Mouse (Mus musculus) neural tube, embryonic 11.5 days (tissue): ENCODE measurements around the gene Snx8. TPM values are rescaled to one million over a fixed set of nuclear protein-coding genes. Genes with fewer than 3 reads are reported as not detected.

ENCODE experiments used
- ATAC-seq: fragments of 200-750 bp; cut with Nextera tagmentation; 2 replicates; pipeline ENCODE4 v1.8.0; 2017; ENCODE audit warnings: moderate number of reproducible peaks, mild to moderate bottlenecking, moderate TSS enrichment, moderate library complexity; ENCODE audit not compliant: insufficient read depth, low FRiP score, low TSS enrichment
- DNase-seq: peaks from one replicate; pipeline ENCODE4 v3.0.0-alpha.2; 2015; ENCODE audit warnings: low spot score
- H3K27ac ChIP-seq: fragments of 300-500 bp; sonication (generic); 2 replicates; pipeline ENCODE4 v1.5.1; 2014; ENCODE audit warnings: low read depth, mild to moderate bottlenecking, low read length
- H3K27me3 ChIP-seq: fragments of 300-500 bp; sonication (generic); 2 replicates; pipeline ENCODE4 v1.6.1; 2014; ENCODE audit warnings: mild to moderate bottlenecking, low read length, mixed read lengths; ENCODE audit not compliant: control insufficient read depth, insufficient read depth
- H3K36me3 ChIP-seq: fragments of 300-500 bp; sonication (generic); 2 replicates; pipeline ENCODE4 v1.6.1; 2014; ENCODE audit warnings: mild to moderate bottlenecking, low read length, moderate library complexity, mixed read lengths; ENCODE audit not compliant: control insufficient read depth, insufficient read depth
- H3K4me1 ChIP-seq: fragments of 300-500 bp; sonication (generic); 2 replicates; pipeline ENCODE4 v1.6.1; 2014; ENCODE audit warnings: low read length, mixed read lengths; ENCODE audit not compliant: control insufficient read depth, insufficient read depth
- H3K4me2 ChIP-seq: fragments of 300-500 bp; sonication (generic); 2 replicates; pipeline ENCODE4 v1.6.1; 2014; ENCODE audit warnings: low read depth, mild to moderate bottlenecking, moderate library complexity
- H3K4me3 ChIP-seq: fragments of 300-500 bp; sonication (generic); 2 replicates; pipeline ENCODE4 v1.5.1; 2014; ENCODE audit warnings: low read depth, low read length
- H3K9ac ChIP-seq: fragments of 300-500 bp; sonication (generic); 2 replicates; pipeline ENCODE4 v1.6.1; 2014; ENCODE audit warnings: mild to moderate bottlenecking, low read length
- H3K9me3 ChIP-seq: fragments of 300-500 bp; sonication (generic); 2 replicates; pipeline ENCODE4 v1.6.1; 2016; ENCODE audit warnings: low read length; ENCODE audit not compliant: control insufficient read depth
- WGBS: fragments of 180-500 bp; shearing (Covaris S2); extraction: QIAGEN DNeasy Blood & Tissue Kit; methylation state at CpG from one replicate; pipeline ENCODE4 v1.1.7; 2014; 5-methylcytosine and 5-hydroxymethylcytosine counted together
- microRNA-seq: library from miRNA; unstranded; fragments of <30 nt; microRNA quantifications from one replicate; pipeline ENCODE4, GENCODE M21; 2016
- polyA plus RNA-seq: library from polyadenylated mRNA; unstranded; fragments of >200 nt; fragmentation: Nextera tagmentation; extraction: Ambion mirVana; gene quantifications from 2 replicates; pipeline ENCODE4 v1.2.1, GENCODE M21; 2014

Snx8 gene
- polyA plus RNA-seq, 1 experiment from 2014 or later, result 8.4 TPM

- Histone ChIP-seq H3K4me2 (peak within 1 kb of the TSS; percentile 69), H3K27ac (peak within 1 kb of the TSS; percentile 72), H3K4me3 (peak within 1 kb of the TSS; percentile 95), H3K4me1 (peaks cover 3% of the 10 kb centered on the region; the same call in 1 of the 2 replicates), H3K27me3 (no peaks in the 10 kb centered on the region), H3K36me3 (no peaks in the 10 kb centered on the region), H3K9ac (peak within 1 kb of the TSS; percentile 99), H3K9me3 (no peaks in the 10 kb centered on the region)
- ATAC-seq, result peak; percentile 86
- under 1% methylated on average over 58 of the region's 60 CpGs for WGBS
- DNase-seq, result peak; percentile 97
Measured at GRCm38 (mm10) chr5:140321042-140321755, 67.9 kb downstream of the Snx8 start, which contains the start of the genes Mad1l1 and Nudt1. Gene Mad1l1, minus strand, starts transcription at chr5:140321552. Gene Nudt1, plus strand, starts transcription at chr5:140321656.

GRCm38 (mm10) chr5:140316716-140317115 lies 72.3 kb downstream of the Snx8 start:
- 86% methylated on average over 3 of the region's 3 CpGs for WGBS
- H3K9ac ChIP-seq, result no peak overlapping the region
- no peaks in the 10 kb centered on the region for H3K27me3 ChIP-seq
- H3K36me3 ChIP-seq, result peaks cover 4% of the 10 kb centered on the region; the same call in 1 of the 2 replicates
- no peak overlapping the region for H3K27ac ChIP-seq
- H3K4me2 ChIP-seq, result no peak overlapping the region
- H3K9me3 ChIP-seq, result no peaks in the 10 kb centered on the region
- peaks cover 3% of the 10 kb centered on the region; the same call in 1 of the 2 replicates for H3K4me1 ChIP-seq
- DNase-seq (no peak), ATAC-seq (no peak)
- no peak overlapping the region for H3K4me3 ChIP-seq

GRCm38 (mm10) chr5:140307602-140308001 lies 81.5 kb downstream of the Snx8 start:
- Histone ChIP-seq H3K9me3 (no peaks in the 10 kb centered on the region), H3K9ac (no peak overlapping the region), H3K4me3 (no peak overlapping the region), H3K27me3 (no peaks in the 10 kb centered on the region), H3K36me3 (peaks cover 15% of the 10 kb centered on the region), H3K4me1 (no peaks in the 10 kb centered on the region), H3K27ac (no peak overlapping the region), H3K4me2 (no peak overlapping the region)
- WGBS, result 94% methylated on average over 14 of the region's 14 CpGs
- DNase-seq, result no peak
- ATAC-seq, result no peak

- 86% methylated on average over 8 of the region's 8 CpGs for WGBS
Measured at GRCm38 (mm10) chr5:140306016-140306415, 83.0 kb downstream of the Snx8 start.

GRCm38 (mm10) chr5:140298291-140298690 lies 90.8 kb downstream of the Snx8 start:
- WGBS, result 85% methylated on average over 3 of the region's 4 CpGs
- H3K27me3 ChIP-seq, result no peaks in the 10 kb centered on the region
- no peaks in the 10 kb centered on the region for H3K9me3 ChIP-seq
- no peak overlapping the region for H3K9ac ChIP-seq
- H3K4me3 ChIP-seq, result no peak overlapping the region
- H3K36me3 ChIP-seq, result peaks cover 20% of the 10 kb centered on the region
- no peaks in the 10 kb centered on the region for H3K4me1 ChIP-seq
- no peak overlapping the region for H3K4me2 ChIP-seq
- DNase-seq, result no peak
- no peak overlapping the region for H3K27ac ChIP-seq
- no peak for ATAC-seq

More at GRCm38 (mm10) chr5:140306016-140306415, 83.0 kb downstream of the Snx8 start:
- no peak overlapping the region for H3K4me2 ChIP-seq
- no peak for ATAC-seq
- peaks cover 24% of the 10 kb centered on the region for H3K36me3 ChIP-seq
- no peak for DNase-seq
- H3K4me3 ChIP-seq, result no peak overlapping the region
- no peaks in the 10 kb centered on the region for H3K27me3 ChIP-seq
- no peaks in the 10 kb centered on the region for H3K4me1 ChIP-seq
- no peak overlapping the region for H3K27ac ChIP-seq
- no peaks in the 10 kb centered on the region for H3K9me3 ChIP-seq
- H3K9ac ChIP-seq, result no peak overlapping the region

- H3K4me2 ChIP-seq, result no peak overlapping the region
- peak; percentile 63 for DNase-seq
- no peaks in the 10 kb centered on the region for H3K27me3 ChIP-seq
- no peak overlapping the region for H3K9ac ChIP-seq
- no peak for ATAC-seq
- H3K4me3 ChIP-seq, result no peak overlapping the region
- no peaks in the 10 kb centered on the region for H3K4me1 ChIP-seq
- H3K27ac ChIP-seq, result no peak overlapping the region
- peaks cover 10% of the 10 kb centered on the region for H3K36me3 ChIP-seq
- WGBS, result 83% methylated on average over 1 of the region's 1 CpGs
- H3K9me3 ChIP-seq, result no peaks in the 10 kb centered on the region
Measured at GRCm38 (mm10) chr5:140292152-140292551, 96.9 kb downstream of the Snx8 start.

Small RNA genes within 50 kb of the gene (microRNA-seq; reads per million reads assigned to microRNA genes)
- gene Mir7038, result 1.0 reads per million

Other genes starting within 250 kb of the Snx8 start
- 48.5 and 51.9 TPM in 2 replicates for gene Mad1l1, start 67.7 kb downstream of the Snx8 start, polyA plus RNA-seq
- gene Nudt1, start 67.6 kb downstream of the Snx8 start, polyA plus RNA-seq, result 47.1 and 50.9 TPM in 2 replicates
- 19.2 and 20.1 TPM in 2 replicates for gene Mrm2, start 57.4 kb downstream of the Snx8 start, polyA plus RNA-seq
- gene Eif3b, start 30.1 kb upstream of the Snx8 start, polyA plus RNA-seq, result 195 and 198 TPM in 2 replicates
- not detected in 2 replicates for gene Gm4869, start 56.4 kb upstream of the Snx8 start, polyA plus RNA-seq
- 14.4 and 15.5 TPM in 2 replicates for gene Chst12, start 116.3 kb upstream of the Snx8 start, polyA plus RNA-seq
- not detected in 2 replicates for gene Grifin, start 175.8 kb upstream of the Snx8 start, polyA plus RNA-seq
- 35.4 and 37.5 TPM in 2 replicates for gene Lfng, start 218.1 kb upstream of the Snx8 start, polyA plus RNA-seq